Comparison of ENCODE assay signal across 9 mouse cellular contexts in the genomic region with DNA sequence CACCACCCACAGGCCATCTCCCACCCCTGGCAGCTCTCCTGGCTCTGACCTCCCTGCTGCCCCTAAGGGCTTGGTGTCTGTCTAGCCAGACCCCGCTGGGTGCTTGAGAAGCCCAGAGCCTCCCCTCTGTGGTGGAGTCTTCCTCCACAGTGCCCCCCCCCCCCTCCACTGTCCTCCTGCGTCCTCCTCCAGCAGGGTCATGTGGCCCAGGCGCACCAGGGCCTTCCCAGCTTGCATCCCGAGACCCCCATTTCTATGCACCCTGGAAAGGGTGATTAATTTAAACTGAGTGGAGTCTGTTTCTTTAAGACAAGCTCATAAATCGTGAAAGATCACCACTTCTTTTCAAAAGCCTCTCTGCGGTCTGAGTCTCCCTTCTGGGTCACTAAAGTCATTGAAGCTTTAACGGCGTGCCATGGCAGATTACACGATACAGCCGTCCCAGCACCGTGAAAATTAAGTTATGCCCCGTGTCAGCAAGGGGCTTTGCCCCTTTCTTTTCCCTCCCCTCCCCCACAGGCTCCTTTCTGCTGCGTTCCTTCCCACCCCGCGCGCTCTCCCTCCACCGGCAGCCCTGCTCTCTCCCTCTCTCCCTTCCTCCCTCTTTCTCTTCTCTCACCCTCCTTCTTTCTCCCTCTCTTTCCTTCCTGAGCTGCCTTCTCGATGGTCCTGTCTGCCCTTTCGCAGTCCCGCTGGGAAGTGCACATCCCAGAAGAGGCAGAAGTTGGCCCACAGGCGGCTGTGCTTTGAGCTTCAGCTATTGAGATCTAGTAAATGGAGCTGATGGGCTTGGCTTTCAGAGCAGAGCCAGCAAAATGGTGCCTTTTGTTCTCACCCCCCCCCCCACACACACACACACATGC. TPM values are rescaled to one million over a fixed set of nuclear protein-coding genes. Genes with fewer than 3 reads are reported as not detected.
A peak's percentile ranks its signal among the peaks of the same experiment; 100 is the strongest.
DNase-seq lines count a peak whose midpoint lies in the region; ATAC-seq and TF ChIP-seq lines count a peak whose summit lies in the region.
"Had no signal": no experiment of that assay in that cellular context is flagged by ENCODE, and none has a peak within 500 bp of the region (broad histone marks: within the 10 kb centered on the region; RNA-seq: fewer than 3 reads in every experiment).

No protein-coding gene starts in this region.

- peak overlapping the region; percentile 63 for H3K4me2 ChIP-seq in kidney, embryonic 16.5 days (replicated peaks; ENCODE audit: low read depth, low read length)
- peak overlapping the region; percentile 53 for H3K4me2 ChIP-seq in neural tube, embryonic 14.5 days (ENCODE audit: low read depth, low read length)

- peaks cover 12% of the 10 kb centered on the region for H3K9me3 ChIP-seq in forebrain, embryonic 10.5 days
- peaks cover 12% of the 10 kb centered on the region for H3K9me3 ChIP-seq in kidney, embryonic 16.5 days (ENCODE audit: low read length)
- no peaks in the 10 kb centered on the region for H3K9me3 ChIP-seq in neural tube, embryonic 14.5 days (ENCODE audit: control insufficient read depth, low read length)

- H3K9ac ChIP-seq in kidney, embryonic 16.5 days (replicated peaks; ENCODE audit: low read length), result peak overlapping the region; percentile 61
- peak overlapping the region; percentile 37 for H3K9ac ChIP-seq in neural tube, embryonic 14.5 days (replicated peaks; ENCODE audit: low read depth, low read length)

- peak overlapping the region; percentile 52 for H3K4me3 ChIP-seq in layer of hippocampus, adult 2 months
- H3K4me3 ChIP-seq in forebrain, embryonic 10.5 days, result peak overlapping the region; percentile 47
- H3K4me3 ChIP-seq in kidney, embryonic 16.5 days (ENCODE audit: low read length), result peak overlapping the region; percentile 36
- H3K4me3 ChIP-seq in neural tube, embryonic 14.5 days (ENCODE audit: low read depth, low read length), result peak overlapping the region; percentile 26

- H3K4me1 ChIP-seq in forebrain, embryonic 10.5 days, result peaks cover 49% of the 10 kb centered on the region
- peaks cover 18% of the 10 kb centered on the region for H3K4me1 ChIP-seq in kidney, embryonic 16.5 days (ENCODE audit: insufficient read depth, low read length)
- peaks cover 7% of the 10 kb centered on the region; the same call in 1 of the 2 replicates for H3K4me1 ChIP-seq in neural tube, embryonic 14.5 days (ENCODE audit: control insufficient read depth, insufficient read depth, low read length)

- ATAC-seq in kidney, embryonic 16.5 days (ENCODE audit: low FRiP score, low TSS enrichment), result peak; percentile 84
- ATAC-seq in neural tube, embryonic 14.5 days (ENCODE audit: low read depth), result peak; percentile 72

- H3K27ac ChIP-seq in layer of hippocampus, adult 2 months, result 0 out of 2 replicates have a peak overlapping the region, but pooled peaks have one; percentile 8
- peak overlapping the region; percentile 92 for H3K27ac ChIP-seq in forebrain, embryonic 10.5 days
- H3K27ac ChIP-seq in kidney, embryonic 16.5 days (ENCODE audit: low read length), result peak overlapping the region; percentile 82
- peak overlapping the region; percentile 28; the same call in 1 of the 2 replicates for H3K27ac ChIP-seq in neural tube, embryonic 14.5 days (ENCODE audit: low read depth, low read length)

- no peak for DNase-seq in layer of hippocampus, adult 2 months (ENCODE audit: low spot score in 2 of 2)
- DNase-seq in layer of hippocampus, adult 9-10 months (ENCODE audit: low spot score), result no peak
- DNase-seq in forebrain, embryonic 10.5 days (ENCODE audit: extremely low spot score, low spot score), result peak; percentile 71
- no peak for DNase-seq in frontal cortex, postnatal 10 days (ENCODE audit: low spot score in 2 of 2)
- no peak for DNase-seq in ovary, postnatal 36 days (ENCODE audit: low spot score)
- no peak for DNase-seq in gastrocnemius, adult 18-20 months (ENCODE audit: low spot score)

- H3K27me3 ChIP-seq in forebrain, embryonic 10.5 days (ENCODE audit: poor library complexity, severe bottlenecking), result peaks cover 59% of the 10 kb centered on the region
- no peaks in the 10 kb centered on the region for H3K27me3 ChIP-seq in kidney, embryonic 16.5 days (ENCODE audit: insufficient read depth, low read length)
- H3K27me3 ChIP-seq in neural tube, embryonic 14.5 days (ENCODE audit: control insufficient read depth, insufficient read depth, low read length), result no peaks in the 10 kb centered on the region

- 2% methylated on average over 21 of the region's 21 CpGs for WGBS in forebrain, embryonic 10.5 days
- WGBS in kidney, embryonic 16.5 days, result 2% methylated on average over 21 of the region's 21 CpGs
- WGBS in neural tube, embryonic 14.5 days, result 2% methylated on average over 21 of the region's 21 CpGs

- peaks cover 4% of the 10 kb centered on the region; the same call in 1 of the 2 replicates for H3K36me3 ChIP-seq in forebrain, embryonic 10.5 days (replicated peaks)
- H3K36me3 ChIP-seq in kidney, embryonic 16.5 days (ENCODE audit: insufficient read depth, low read length), result no peaks in the 10 kb centered on the region
- H3K36me3 ChIP-seq in neural tube, embryonic 14.5 days (ENCODE audit: control insufficient read depth, insufficient read depth, low read length), result no peaks in the 10 kb centered on the region

- TF ChIP-seq CTCF in layer of hippocampus, adult 2 months (conservative IDR thresholded peaks at IDR 0.05), result no peak

RNA-seq across cellular contexts. Expression of a gene that starts 29.9 kb away (rescaled TPM):
- 10 to 100 TPM in 1 of 2 experiments, 1 to 10 TPM in 1; 9.1 to 10.5 TPM for total RNA-seq in layer of hippocampus, adult 2 months (2021)
- 72.6 and 72.7 TPM in 2 replicates for polyA plus RNA-seq in forebrain, embryonic 10.5 days (2016; fragmentation: Nextera tagmentation; extraction: Ambion mirVana)
- 55.0 and 58.4 TPM in 2 replicates for polyA plus RNA-seq in kidney, embryonic 16.5 days (2015; fragmentation: Nextera tagmentation; extraction: Ambion mirVana)
- 11.5 and 15.7 TPM in 2 replicates for polyA plus RNA-seq in neural tube, embryonic 14.5 days (2014; fragmentation: Nextera tagmentation; extraction: Ambion mirVana)
- 10 to 100 TPM; 10.5 to 12.5 TPM for total RNA-seq in gastrocnemius, adult 18-20 months (2021)
- total RNA-seq: MEL had no signal

Comparison
In these comparisons a context has a peak if more than half of its experiments do, and no peak if none do; other contexts are left out.
1. H3K27ac ChIP-seq: peak in every context shown above with its lines; median percentile 92 in forebrain, embryonic 10.5 days; 82 in kidney, embryonic 16.5 days; 28 in neural tube, embryonic 14.5 days; 8 in layer of hippocampus, adult 2 months.